Mouse (Mus musculus) MN1 (cell line): Measurements from ENCODE around the gene Nup160.

Source experiments
- DNase-seq: peaks from one replicate; pipeline ENCODE4 v3.0.0-alpha.2; 2016; ENCODE audit warnings: low spot score

Gene Nup160

DNA sequence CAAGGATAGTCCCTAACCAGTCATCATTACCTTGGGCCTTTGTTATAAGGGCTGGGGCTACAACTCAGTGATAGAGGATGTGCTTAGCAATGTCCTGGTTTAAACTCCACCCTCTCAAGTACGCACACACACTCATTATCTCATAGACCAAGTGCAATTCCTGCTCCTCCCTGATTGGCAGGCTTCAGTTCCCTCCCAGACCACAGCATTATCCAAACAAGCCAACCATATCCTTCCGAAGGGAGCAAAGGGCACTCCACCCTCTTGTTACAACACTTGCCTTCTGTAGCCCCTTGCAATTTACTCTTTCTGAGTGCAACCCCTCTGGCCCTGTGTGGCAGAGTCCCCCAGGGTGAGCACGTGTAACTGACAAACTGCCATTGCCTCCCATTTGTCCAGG lies 15.6 kb upstream of the Nup160 start:
- DNase-seq = no peak

- DNase-seq = no peak
Measured at GRCm38 (mm10) chr2:90666591-90667387, 10.2 kb upstream of the Nup160 start.

- DNase-seq = peak; percentile 43
Measured at GRCm38 (mm10) chr2:90667388-90668265, 9.4 kb upstream of the Nup160 start.

GRCm38 (mm10) chr2:90670343-90670742 lies 6.7 kb upstream of the Nup160 start:
- DNase-seq = no peak

- DNase-seq = no peak
Measured at GRCm38 (mm10) chr2:90673339-90673738, 3.7 kb upstream of the Nup160 start.

- DNase-seq = peak; percentile 17
Measured at GRCm38 (mm10) chr2:90674555-90674954, 2.5 kb upstream of the Nup160 start.

- DNase-seq = no peak
Measured at GRCm38 (mm10) chr2:90675488-90675887, 1.5 kb upstream of the Nup160 start.

DNA sequence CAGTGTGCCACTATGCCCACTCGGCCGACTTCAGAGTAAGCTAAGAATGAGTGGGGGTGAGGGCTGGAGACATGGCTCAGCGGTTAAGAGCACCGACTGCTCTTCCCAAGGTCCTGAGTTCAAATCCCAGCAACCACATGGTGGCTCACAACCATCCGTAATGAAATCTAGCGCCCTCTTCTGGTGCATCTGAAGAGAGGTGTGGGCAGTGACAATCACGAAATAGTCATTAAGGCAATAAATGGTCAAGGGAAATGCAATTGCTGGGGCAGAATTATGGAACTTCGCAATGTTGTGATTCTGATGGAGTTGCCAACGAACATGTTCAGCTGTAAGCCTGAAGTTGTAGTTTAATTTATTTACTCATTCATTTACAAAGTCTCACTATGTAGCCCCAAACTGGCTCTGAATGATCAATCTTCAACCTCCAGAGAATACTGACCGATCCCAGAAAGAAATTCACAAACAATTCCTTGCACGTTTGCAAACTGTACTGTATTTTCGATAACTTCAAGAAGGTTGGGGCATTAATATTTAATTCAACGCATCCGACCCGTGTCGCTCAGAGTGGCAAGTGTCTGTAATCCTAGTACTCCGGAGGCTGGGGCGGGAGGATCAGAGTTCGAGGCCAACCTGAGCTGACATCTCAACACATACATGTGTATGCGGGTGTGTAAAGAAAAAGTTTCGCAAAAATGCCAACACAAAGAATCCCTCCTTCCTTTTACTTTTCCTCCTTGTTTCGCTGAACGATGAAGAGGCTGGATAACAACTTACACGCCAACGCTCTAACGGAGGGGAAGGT lies 1.4 kb downstream of the Nup160 start:
- DNase-seq = peak; percentile 29

GRCm38 (mm10) chr2:90679061-90679810 lies 2.2 kb downstream of the Nup160 start:
- DNase-seq = peak; percentile 97

DNA sequence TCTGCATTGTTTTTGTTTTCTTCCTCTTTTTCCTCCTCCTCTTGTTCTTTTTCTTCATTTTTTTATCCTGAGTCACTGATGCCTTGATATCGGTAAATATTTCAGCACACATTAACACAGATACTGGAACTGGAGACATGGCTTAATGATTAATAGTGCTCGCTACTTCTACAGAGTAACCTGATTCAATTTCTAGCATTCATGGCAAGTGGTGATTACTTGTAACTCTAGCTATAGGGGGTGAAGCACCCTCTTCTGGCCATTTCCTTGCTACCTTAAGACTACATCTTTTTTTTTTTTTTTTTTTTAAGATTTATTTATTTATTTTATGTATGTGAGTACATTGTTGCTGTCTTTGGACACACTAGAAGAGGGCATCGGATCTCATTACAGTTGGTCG lies 23.9 kb downstream of the Nup160 start:
- peak; percentile 24 for DNase-seq

GRCm38 (mm10) chr2:90708548-90708947 lies 31.5 kb downstream of the Nup160 start:
- DNase-seq = no peak

DNA sequence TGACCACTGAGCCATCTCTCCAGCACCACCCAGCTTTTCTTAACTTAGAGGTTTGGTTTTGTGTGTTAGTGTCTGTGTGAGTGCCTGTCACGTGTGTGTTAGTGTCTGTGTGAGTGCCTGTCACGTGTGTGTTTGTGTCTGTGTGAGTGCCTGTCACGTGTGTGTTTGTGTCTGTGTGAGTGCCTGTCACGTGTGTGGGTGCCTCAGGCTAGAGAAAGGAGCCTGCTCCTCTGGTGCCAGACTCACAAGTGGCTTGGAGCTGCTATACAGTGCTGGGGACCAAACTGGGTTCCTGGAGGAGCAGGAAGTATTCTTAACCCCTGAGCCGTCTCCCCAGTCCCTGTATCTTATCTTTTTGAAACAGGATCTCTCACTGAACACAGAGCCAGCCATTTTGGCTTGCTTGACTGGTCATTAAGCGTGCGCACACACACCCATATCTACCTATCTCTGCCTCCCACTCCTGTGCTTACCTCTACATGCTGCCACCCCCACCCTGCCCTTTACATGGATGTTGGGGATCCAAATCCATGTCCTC lies 38.6 kb downstream of the Nup160 start:
- DNase-seq = no peak

DNA sequence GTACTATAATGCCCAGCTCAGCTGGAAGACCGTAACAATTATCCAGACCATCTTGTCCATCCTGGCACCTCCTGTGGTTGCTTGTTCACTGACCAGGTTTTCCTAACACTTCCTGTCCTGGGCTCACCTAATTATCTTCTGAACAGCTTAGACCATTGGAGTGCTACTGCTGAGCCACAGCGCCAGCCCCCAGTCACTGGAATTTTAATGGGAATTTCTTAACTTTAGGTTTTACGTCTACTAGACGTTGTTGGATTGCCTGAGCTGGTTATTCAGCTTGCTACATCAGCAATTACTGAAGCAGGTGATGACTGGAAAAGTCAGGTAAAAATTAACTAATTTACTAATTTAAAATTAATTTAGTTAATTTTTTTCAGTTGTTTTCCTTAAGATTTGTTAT lies 40.4 kb downstream of the Nup160 start:
- DNase-seq = no peak

DNA sequence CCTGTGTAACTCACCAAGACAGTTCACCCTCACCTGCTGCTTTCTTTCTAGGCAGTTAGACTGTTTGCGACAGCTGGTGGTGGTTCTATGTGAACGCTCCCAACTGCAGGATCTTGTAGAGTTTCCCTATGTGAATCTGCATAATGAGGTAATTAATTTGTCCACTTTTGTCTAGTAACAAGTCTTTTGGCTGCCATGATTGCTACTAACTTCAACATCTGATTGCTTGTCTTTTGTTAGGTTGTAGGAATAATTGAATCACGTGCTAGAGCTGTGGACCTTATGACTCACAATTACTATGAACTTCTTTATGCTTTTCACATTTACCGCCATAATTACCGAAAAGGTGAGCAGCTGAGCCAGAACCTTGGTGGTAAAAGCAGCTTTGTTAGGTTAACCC lies 40.9 kb downstream of the Nup160 start:
- DNase-seq = no peak

DNA sequence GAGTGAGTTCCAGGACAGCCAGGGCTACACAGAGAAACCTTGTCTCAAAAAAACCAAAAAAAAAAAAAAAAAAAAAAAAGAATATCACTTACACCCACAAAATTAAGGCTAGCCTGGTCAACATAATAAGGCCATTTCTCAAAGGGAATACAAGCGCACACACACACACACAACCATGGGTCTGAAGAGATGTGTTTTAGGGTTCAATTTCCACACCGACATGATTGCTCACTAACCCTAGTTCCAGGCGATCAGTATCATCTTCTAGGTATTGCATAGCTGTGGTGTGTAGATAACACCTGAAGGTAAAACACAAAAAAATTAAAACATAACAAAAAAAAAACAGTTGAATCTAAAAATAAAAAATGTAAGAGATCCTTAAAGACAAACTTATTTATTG lies 49.8 kb downstream of the Nup160 start:
- DNase-seq = no peak

GRCm38 (mm10) chr2:90735326-90735725 lies 58.3 kb downstream of the Nup160 start:
- no peak for DNase-seq

GRCm38 (mm10) chr2:90738801-90739200 lies 61.8 kb downstream of the Nup160 start:
- no peak for DNase-seq

GRCm38 (mm10) chr2:90739327-90739726 lies 62.3 kb downstream of the Nup160 start:
- DNase-seq = no peak

DNA sequence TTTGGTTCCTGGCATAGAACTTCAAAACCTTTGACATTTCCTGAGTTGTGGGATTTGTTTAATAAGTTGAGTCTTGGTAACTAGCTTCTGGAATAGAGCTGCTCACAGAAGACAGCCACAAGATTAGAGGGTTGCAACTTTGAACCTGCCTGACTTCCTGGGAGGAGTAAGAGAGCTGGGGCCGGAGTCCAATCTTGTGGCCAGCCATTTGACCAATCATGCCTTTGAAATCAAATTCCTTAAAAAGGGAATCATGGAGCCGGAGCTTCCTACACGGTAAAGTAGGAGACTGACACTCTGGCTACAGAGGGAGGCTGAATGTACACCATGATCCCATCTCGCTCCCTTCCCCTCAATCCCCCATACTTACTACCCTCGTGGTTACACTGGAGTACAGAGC lies 62.9 kb downstream of the Nup160 start:
- no peak for DNase-seq

DNA sequence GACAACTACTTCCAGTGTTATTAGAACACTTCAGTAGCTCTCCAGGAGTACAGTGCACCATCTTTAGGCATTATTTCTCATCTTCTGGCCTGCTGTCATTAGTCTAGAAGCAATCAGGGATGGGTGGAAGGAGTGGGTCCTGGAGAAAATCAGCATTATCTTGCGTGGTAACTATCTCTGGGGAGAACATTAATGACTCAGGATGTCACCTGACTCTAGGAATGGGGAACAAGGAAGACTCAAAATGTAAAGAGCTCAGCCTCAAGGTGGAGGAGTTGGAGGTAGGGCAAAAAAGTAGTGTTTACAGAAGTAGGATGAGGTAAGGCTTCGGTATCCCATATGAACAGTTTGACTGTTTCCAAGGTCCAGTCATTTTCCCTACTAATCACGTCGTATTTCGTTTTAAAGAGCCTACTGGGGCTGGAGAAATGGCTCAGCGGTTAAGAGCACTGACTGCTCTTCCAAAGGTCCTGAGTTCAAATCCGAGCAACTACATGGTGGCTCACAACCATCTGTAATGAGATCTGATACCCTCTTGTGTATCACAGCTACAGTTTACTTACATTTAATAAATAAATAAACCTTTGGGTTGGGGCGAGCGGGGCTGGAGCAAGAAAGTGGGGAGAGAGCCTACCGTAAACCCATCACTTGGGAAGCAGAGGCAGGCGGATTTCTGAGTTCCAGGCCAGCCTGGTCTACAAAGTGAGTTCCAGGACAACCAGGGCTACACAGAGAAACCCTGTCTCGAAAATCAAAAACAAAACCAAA lies 67.5 kb downstream of the Nup160 start:
- peak; percentile 34 for DNase-seq
